Mouse (Mus musculus): ENCODE data around the gene Kremen1.
A peak's percentile ranks its signal among the peaks of the same experiment; 100 is the strongest.

- TF ChIP-seq CTCF (IDR thresholded peaks at IDR 0.05; ENCODE audit: borderline replicate concordance, insufficient read depth, low read length) (peak; percentile 96), POLR2A (IDR thresholded peaks at IDR 0.05; ENCODE audit: low read depth, low read length) (no peak)
Measured at GRCm38 (mm10) chr11:5181850-5182404, 79.4 kb downstream of the Kremen1 start.

Measured in embryonic fibroblast, embryonic 13.5 days (primary cell).